Mouse (Mus musculus) myocyte (in vitro differentiated cells): ENCODE measurements around the gene Fam189a2. TPM values are rescaled to one million over a fixed set of nuclear protein-coding genes. Genes with fewer than 3 reads are reported as not detected.

Experiments used
- H3K27me3 ChIP-seq: one replicate; pipeline ENCODE4 v1.6.1; 2011; ENCODE audit not compliant: control insufficient read depth, insufficient read depth, insufficient read length
- H3K36me3 ChIP-seq: one replicate; pipeline ENCODE4 v1.6.1; 2011; ENCODE audit not compliant: control insufficient read depth, insufficient read depth
- H3K4me2 ChIP-seq: one replicate; pipeline ENCODE4 v1.6.1; 2011; ENCODE audit warnings: low read depth, control low read depth
- H3K4me3 ChIP-seq: one replicate; pipeline ENCODE4 v1.5.1; 2011; ENCODE audit warnings: mild to moderate bottlenecking, control low read depth, moderate library complexity
- H3K79me2 ChIP-seq: one replicate; pipeline ENCODE4 v1.6.1; 2011; ENCODE audit not compliant: control insufficient read depth, insufficient read depth
- H3ac ChIP-seq: one replicate; pipeline ENCODE4 v1.6.1; 2011; ENCODE audit not compliant: control insufficient read depth, insufficient read length
- CEBPB ChIP-seq: IDR thresholded peaks from 2 replicates; pipeline ENCODE4 v1.6.1; 2011; ENCODE audit warnings: mild to moderate bottlenecking, moderate library complexity; ENCODE audit not compliant: poor library complexity, insufficient read depth, severe bottlenecking
- E2F4 ChIP-seq: IDR thresholded peaks from one replicate; pipeline ENCODE4 v1.6.1; 2011; ENCODE audit warnings: mild to moderate bottlenecking, control low read depth, moderate library complexity; ENCODE audit not compliant: insufficient read depth
- MAX ChIP-seq: IDR thresholded peaks from one replicate; pipeline ENCODE4 v1.6.1; 2011; ENCODE audit warnings: low read depth, mild to moderate bottlenecking, control low read depth
- MYOD1 ChIP-seq, 3 experiments: IDR thresholded peaks; one replicate each; pipeline ENCODE4 v1.6.1; 2011; ENCODE audit warnings: control low read depth in 2 of 3, low read depth in 2 of 3, mild to moderate bottlenecking in 2 of 3, moderate library complexity in 1 of 3; ENCODE audit not compliant: insufficient read length in 2 of 3, control insufficient read depth in 1 of 3
- MYOG ChIP-seq, 3 experiments: IDR thresholded peaks; one replicate each; pipeline ENCODE4 v1.6.1; 2011; ENCODE audit warnings: control low read depth in 2 of 3, low read depth in 2 of 3, mild to moderate bottlenecking in 2 of 3; ENCODE audit not compliant: insufficient read length in 2 of 3, control insufficient read depth in 1 of 3, insufficient read depth in 1 of 3
- POLR2A ChIP-seq: IDR thresholded peaks from one replicate; pipeline ENCODE4 v1.6.1; 2011; ENCODE audit warnings: low read depth, mild to moderate bottlenecking, control low read depth, moderate library complexity; ENCODE audit not compliant: insufficient read length
- POLR2AphosphoS2 ChIP-seq: IDR thresholded peaks from one replicate; pipeline ENCODE4 v1.6.1; 2011; ENCODE audit warnings: low read depth, control low read depth; ENCODE audit not compliant: insufficient read length
- REST ChIP-seq: IDR thresholded peaks from one replicate; pipeline ENCODE4 v1.6.1; 2011; ENCODE audit warnings: mild to moderate bottlenecking, control low read depth, moderate library complexity; ENCODE audit not compliant: insufficient read depth, insufficient read length
- SRF ChIP-seq: IDR thresholded peaks from one replicate; pipeline ENCODE4 v1.6.1; 2011; ENCODE audit warnings: low read depth; ENCODE audit not compliant: control insufficient read depth, insufficient read length
- TCF12 ChIP-seq: IDR thresholded peaks from one replicate; pipeline ENCODE4 v1.6.1; 2011; ENCODE audit warnings: mild to moderate bottlenecking, control low read depth; ENCODE audit not compliant: poor library complexity, insufficient read depth, severe bottlenecking
- TCF3 ChIP-seq: IDR thresholded peaks from one replicate; pipeline ENCODE4 v1.6.1; 2011; ENCODE audit warnings: low read depth, control low read depth; ENCODE audit not compliant: insufficient read length
- USF1 ChIP-seq: IDR thresholded peaks from one replicate; pipeline ENCODE4 v1.6.1; 2011; ENCODE audit warnings: low read depth, mild to moderate bottlenecking, control low read depth, moderate library complexity
- polyA plus RNA-seq: library from polyadenylated mRNA; unstranded; fragments of >200 nt; fragmentation: generic; extraction: Trizol; gene quantifications from one replicate; pipeline ENCODE4 v1.2.1, GENCODE M21; 2012; ENCODE audit warnings: missing spikeins

Gene Fam189a2
- polyA plus RNA-seq, 1 experiment = 1.9 TPM

- Histone ChIP-seq H3K79me2 (no peaks in the 10 kb centered on the region), H3K4me2 (no peak overlapping the region), H3K36me3 (no peaks in the 10 kb centered on the region), H3ac (no peak overlapping the region), H3K27me3 (no peaks in the 10 kb centered on the region), H3K4me3 (no peak overlapping the region)
- TF ChIP-seq USF1 = no peak
- no peak for TF ChIP-seq POLR2AphosphoS2
Measured at GRCm38 (mm10) chr19:23930826-23931225, 100.0 kb downstream of the Fam189a2 start.

- Histone ChIP-seq H3K79me2 (no peaks in the 10 kb centered on the region), H3K4me3 (no peak overlapping the region), H3ac (no peak overlapping the region), H3K27me3 (no peaks in the 10 kb centered on the region), H3K4me2 (no peak overlapping the region), H3K36me3 (no peaks in the 10 kb centered on the region)
- no peak for TF ChIP-seq MAX
- no peak for TF ChIP-seq MYOG (IDR thresholded peaks at IDR 0.05; ENCODE audit: control insufficient read depth in 1 of 3, insufficient read depth in 1 of 3, insufficient read length in 2 of 3, low read depth in 2 of 3)
- no peak for TF ChIP-seq MYOD1 (IDR thresholded peaks at IDR 0.05; ENCODE audit: control insufficient read depth in 1 of 3, insufficient read length in 2 of 3, low read depth in 2 of 3)
Measured at GRCm38 (mm10) chr19:23925541-23925940, 105.3 kb downstream of the Fam189a2 start.

- Histone ChIP-seq H3K4me2 (no peak overlapping the region), H3K36me3 (no peaks in the 10 kb centered on the region), H3K79me2 (no peaks in the 10 kb centered on the region), H3K4me3 (no peak overlapping the region), H3ac (no peak overlapping the region), H3K27me3 (no peaks in the 10 kb centered on the region)
- no peak for TF ChIP-seq E2F4
- no peak for TF ChIP-seq MAX
- no peak for TF ChIP-seq SRF
- no peak for TF ChIP-seq TCF12
- no peak for TF ChIP-seq MYOD1 (IDR thresholded peaks at IDR 0.05; ENCODE audit: control insufficient read depth in 1 of 3, insufficient read length in 2 of 3, low read depth in 2 of 3)
- TF ChIP-seq CEBPB = no peak
- TF ChIP-seq USF1 = no peak
- no peak for TF ChIP-seq MYOG (IDR thresholded peaks at IDR 0.05; ENCODE audit: control insufficient read depth in 1 of 3, insufficient read depth in 1 of 3, insufficient read length in 2 of 3, low read depth in 2 of 3)
- no peak for TF ChIP-seq TCF3
- TF ChIP-seq REST = no peak
- TF ChIP-seq POLR2AphosphoS2 = no peak
- TF ChIP-seq POLR2A = no peak
Measured at GRCm38 (mm10) chr19:23924791-23925190, 106.0 kb downstream of the Fam189a2 start.

GRCm38 (mm10) chr19:23924057-23924456 lies 106.8 kb downstream of the Fam189a2 start:
- H3K79me2 ChIP-seq = no peaks in the 10 kb centered on the region
- no peak for TF ChIP-seq MYOG (IDR thresholded peaks at IDR 0.05; ENCODE audit: control insufficient read depth in 1 of 3, insufficient read depth in 1 of 3, insufficient read length in 2 of 3, low read depth in 2 of 3)
- H3ac ChIP-seq = no peak overlapping the region

More at GRCm38 (mm10) chr19:23924057-23924456, 106.8 kb downstream of the Fam189a2 start:
- Histone ChIP-seq H3K36me3 (no peaks in the 10 kb centered on the region), H3K4me2 (no peak overlapping the region), H3K4me3 (no peak overlapping the region), H3K27me3 (no peaks in the 10 kb centered on the region)

Other genes with a start within 250 kb of the Fam189a2 start
- gene Tjp2, start 194.0 kb upstream of the Fam189a2 start, polyA plus RNA-seq = 5.2 TPM
- 17.6 TPM for gene Fxn, start 249.6 kb upstream of the Fam189a2 start, polyA plus RNA-seq